Mouse (Mus musculus) testis, adult 2 months (tissue): ENCODE data around the gene Ufd1. TPM values are rescaled to one million over a fixed set of nuclear protein-coding genes. Genes with fewer than 3 reads are reported as not detected.

ENCODE experiments used
- H3K27ac ChIP-seq: fragments of 200-500 bp; 2 replicates; pipeline ENCODE4 v1.5.1; 2012; ENCODE audit warnings: low read depth, low read length; ENCODE audit not compliant: control insufficient read depth, insufficient read depth
- H3K27me3 ChIP-seq: fragments of 200-500 bp; 2 replicates; pipeline ENCODE4 v1.6.1; 2012; ENCODE audit warnings: mild to moderate bottlenecking, low read length, moderate library complexity; ENCODE audit not compliant: control insufficient read depth, insufficient read depth
- H3K36me3 ChIP-seq: fragments of 200-500 bp; 2 replicates; pipeline ENCODE4 v1.6.1; 2012; ENCODE audit warnings: mild to moderate bottlenecking, low read length; ENCODE audit not compliant: control insufficient read depth, insufficient read depth
- H3K4me1 ChIP-seq: fragments of 200-500 bp; 2 replicates; pipeline ENCODE4 v1.6.1; 2012; ENCODE audit warnings: low read length; ENCODE audit not compliant: control insufficient read depth, insufficient read depth
- H3K4me3 ChIP-seq: fragments of 200-500 bp; 2 replicates; pipeline ENCODE4 v1.5.1; 2012; ENCODE audit warnings: low read depth, mild to moderate bottlenecking, low read length, moderate library complexity, mixed read lengths; ENCODE audit not compliant: control insufficient read depth
- CTCF ChIP-seq: fragments of 200-500 bp; IDR thresholded peaks from 2 replicates; pipeline ENCODE4 v1.5.1; 2012; ENCODE audit warnings: low read depth, mild to moderate bottlenecking, inconsistent platforms, low read length, moderate library complexity; ENCODE audit not compliant: control insufficient read depth, insufficient read depth, insufficient replicate concordance
- POLR2A ChIP-seq: fragments of 200-500 bp; IDR thresholded peaks from 2 replicates; pipeline ENCODE4 v1.6.1; 2012; ENCODE audit warnings: low read depth, mild to moderate bottlenecking, inconsistent platforms, low read length, moderate library complexity; ENCODE audit not compliant: control insufficient read depth
- polyA plus RNA-seq: library from polyadenylated mRNA; depleted of rRNA; stranded (reverse); fragments of >200 nt; gene quantifications from 2 replicates; pipeline ENCODE4 v1.2.3, GENCODE M21; 2012

The Ufd1 gene
- polyA plus RNA-seq, 1 experiment, result 668 TPM

DNA sequence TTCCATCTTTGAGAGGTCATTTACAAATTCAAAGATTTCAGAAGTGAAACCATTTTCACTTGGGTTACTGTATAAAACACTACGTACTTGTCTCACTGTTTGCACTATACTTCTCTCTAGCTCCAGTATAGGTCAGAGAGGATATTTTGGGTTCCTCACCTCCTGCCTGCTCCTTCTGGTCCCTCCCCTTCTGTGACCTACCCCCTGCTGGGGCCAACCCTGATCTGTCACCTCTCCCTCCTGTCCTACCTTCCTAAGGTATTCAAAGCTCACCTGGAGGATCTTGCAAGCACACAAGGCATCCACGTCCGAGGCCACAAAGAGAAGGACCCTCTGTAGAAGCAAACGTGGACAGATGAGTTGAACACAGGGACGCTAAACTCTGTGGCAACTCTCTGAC is 547 bp upstream of the Ufd1 start:
- Histone ChIP-seq H3K27me3 (no peaks in the 10 kb centered on the region), H3K36me3 (no peaks in the 10 kb centered on the region; the same call in none of the 2 replicates), H3K4me3 (peak overlapping the region; percentile 100), H3K27ac (peak overlapping the region; percentile 97), H3K4me1 (peaks cover 5% of the 10 kb centered on the region; the same call in 1 of the 2 replicates)
- TF ChIP-seq POLR2A, result no peak
- TF ChIP-seq CTCF, result no peak

DNA sequence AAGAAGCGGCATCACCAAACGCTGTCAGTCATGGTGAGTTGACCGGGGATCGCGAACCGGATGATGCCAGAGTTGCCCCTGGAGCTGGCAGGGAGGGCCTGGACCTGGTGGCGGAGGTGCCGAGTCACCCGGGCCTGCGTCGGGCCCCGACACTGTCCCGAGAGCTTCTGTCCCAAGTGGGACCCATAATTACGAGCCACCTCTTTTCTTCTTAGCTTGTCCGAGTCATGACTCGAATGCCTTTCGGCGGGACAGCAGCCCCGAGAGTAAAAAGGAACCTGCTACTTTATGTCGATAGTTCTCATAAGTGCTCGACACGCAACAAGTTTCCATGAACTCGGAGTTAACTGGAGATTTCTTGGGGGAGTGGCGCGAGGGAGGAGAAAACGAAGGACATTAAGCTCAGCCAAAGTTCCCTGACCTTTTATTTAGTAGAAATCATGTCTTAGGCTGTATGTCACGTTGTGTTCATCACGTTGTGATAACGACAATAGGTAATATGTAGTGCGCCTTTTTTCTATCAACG is 869 bp downstream of the Ufd1 start:
- Histone ChIP-seq H3K4me3 (peak overlapping the region; percentile 100), H3K27me3 (no peaks in the 10 kb centered on the region), H3K27ac (peak overlapping the region; percentile 97), H3K4me1 (peaks cover 5% of the 10 kb centered on the region; the same call in 1 of the 2 replicates), H3K36me3 (no peaks in the 10 kb centered on the region; the same call in none of the 2 replicates)
- TF ChIP-seq POLR2A (no peak; the same call in 1 of the 2 replicates), CTCF (no peak)

DNA sequence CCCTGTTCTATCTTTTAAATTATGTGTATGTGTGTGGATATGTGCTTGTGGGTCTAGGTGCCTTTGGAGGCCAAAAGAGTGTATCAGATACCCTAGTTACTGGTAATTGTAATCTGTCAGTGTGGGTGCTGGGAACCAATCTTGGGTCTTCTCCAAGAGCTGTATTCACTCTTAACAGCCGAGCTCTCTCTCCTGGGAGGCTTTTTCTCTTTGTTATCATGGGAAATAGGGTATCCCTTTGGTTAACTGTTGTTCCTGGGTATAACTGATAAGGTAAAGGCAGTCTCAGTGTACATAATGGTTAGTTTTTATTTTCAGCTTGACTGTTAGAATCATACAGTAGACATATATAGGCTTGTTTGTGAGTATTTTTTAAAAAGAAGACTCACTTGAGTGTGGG is 10.8 kb downstream of the Ufd1 start:
- no peak for TF ChIP-seq POLR2A
- H3K36me3 ChIP-seq, result peaks cover 9% of the 10 kb centered on the region
- H3K27ac ChIP-seq, result no peak overlapping the region
- H3K4me1 ChIP-seq, result no peaks in the 10 kb centered on the region
- H3K4me3 ChIP-seq, result no peak overlapping the region
- no peaks in the 10 kb centered on the region for H3K27me3 ChIP-seq

DNA sequence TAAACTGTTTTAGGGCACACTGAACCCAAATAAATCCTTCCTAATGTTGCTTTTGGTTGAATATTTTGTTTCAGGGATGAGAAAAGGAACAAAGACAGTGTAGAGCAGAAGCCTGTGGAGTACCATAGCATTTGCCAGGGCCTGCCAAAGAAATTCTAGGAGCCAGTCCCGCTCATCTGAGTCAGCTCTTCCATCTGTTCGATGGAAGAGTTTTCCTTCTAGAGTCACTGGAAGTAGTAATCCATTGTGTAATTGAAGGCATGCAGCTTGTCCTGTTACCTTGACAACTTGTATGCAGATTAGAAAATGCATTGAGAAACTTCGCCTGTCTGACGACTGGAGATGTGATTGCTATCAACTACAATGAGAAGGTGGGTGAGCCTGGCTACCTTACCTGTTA is 11.3 kb downstream of the Ufd1 start:
- no peak overlapping the region for H3K4me3 ChIP-seq
- H3K4me1 ChIP-seq, result no peaks in the 10 kb centered on the region
- TF ChIP-seq CTCF (no peak), POLR2A (no peak)
- H3K27ac ChIP-seq, result no peak overlapping the region
- H3K36me3 ChIP-seq, result peaks cover 8% of the 10 kb centered on the region
- H3K27me3 ChIP-seq, result no peaks in the 10 kb centered on the region

DNA sequence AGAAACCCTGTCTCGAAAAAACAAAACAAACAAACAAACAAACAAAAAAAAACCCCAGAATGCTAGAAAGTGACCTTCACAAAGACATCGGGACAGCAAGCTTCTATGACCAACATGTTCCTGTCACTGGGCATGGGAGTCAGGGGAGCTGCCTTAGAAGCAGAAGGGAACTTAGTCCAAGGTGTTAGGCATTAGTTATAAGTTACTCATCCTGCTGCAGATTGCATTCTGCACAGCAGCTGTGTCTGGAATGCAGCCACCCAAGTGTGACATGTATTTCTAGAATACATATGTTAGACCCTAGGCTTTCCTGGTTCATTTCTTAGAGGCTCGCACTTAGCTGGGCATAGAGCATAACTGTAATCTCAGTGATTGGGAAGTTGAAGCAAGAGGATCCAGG is 17.1 kb downstream of the Ufd1 start:
- Histone ChIP-seq H3K36me3 (peaks cover 3% of the 10 kb centered on the region; the same call in 1 of the 2 replicates), H3K27ac (no peak overlapping the region), H3K27me3 (no peaks in the 10 kb centered on the region), H3K4me3 (no peak overlapping the region), H3K4me1 (no peaks in the 10 kb centered on the region)
- TF ChIP-seq POLR2A (no peak), CTCF (no peak)

DNA sequence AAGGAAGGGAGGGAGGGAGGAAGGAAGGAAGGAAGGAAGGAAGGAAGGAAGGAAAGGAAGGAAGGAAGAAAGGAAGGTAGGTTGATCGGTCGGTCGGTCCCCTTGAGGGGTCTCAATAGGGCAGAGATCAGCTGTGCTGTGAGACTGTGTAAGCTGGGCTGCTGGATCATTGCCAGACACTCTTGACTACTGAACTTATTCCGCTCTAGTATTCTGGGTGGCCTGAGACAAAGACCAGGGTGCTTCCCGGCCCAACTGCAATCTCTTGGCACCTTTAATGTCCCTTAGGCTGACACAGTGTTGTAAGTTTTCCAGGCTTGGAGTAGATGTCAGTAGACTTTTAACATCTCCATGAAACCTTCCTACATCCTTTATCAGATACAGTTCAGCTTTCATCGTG is 17.5 kb downstream of the Ufd1 start:
- Histone ChIP-seq H3K4me3 (no peak overlapping the region), H3K4me1 (no peaks in the 10 kb centered on the region), H3K36me3 (peaks cover 3% of the 10 kb centered on the region; the same call in 1 of the 2 replicates), H3K27ac (no peak overlapping the region), H3K27me3 (no peaks in the 10 kb centered on the region)
- no peak for TF ChIP-seq POLR2A
- no peak for TF ChIP-seq CTCF

DNA sequence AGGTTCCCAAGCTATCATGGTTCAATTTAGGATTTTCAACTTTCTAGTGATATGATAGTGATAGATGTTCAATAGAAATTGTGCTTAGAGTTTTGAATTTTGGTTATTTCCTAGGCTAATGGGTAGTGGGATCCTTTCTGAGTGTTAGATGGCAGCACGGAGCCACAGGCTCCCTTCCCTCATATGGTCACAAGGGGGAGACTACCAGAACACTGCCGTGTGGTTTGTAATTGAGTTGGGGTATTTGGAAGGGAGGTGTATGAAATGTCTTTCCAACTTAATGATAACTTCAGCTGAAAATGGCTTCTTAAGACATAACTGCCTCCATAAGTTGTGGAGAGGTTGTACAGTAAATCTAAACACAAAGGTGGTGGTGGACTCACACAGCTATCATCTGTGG is 21.9 kb downstream of the Ufd1 start:
- TF ChIP-seq POLR2A (no peak), CTCF (no peak)
- H3K36me3 ChIP-seq, result no peaks in the 10 kb centered on the region
- no peak overlapping the region for H3K27ac ChIP-seq
- no peaks in the 10 kb centered on the region for H3K4me1 ChIP-seq
- no peak overlapping the region for H3K4me3 ChIP-seq
- H3K27me3 ChIP-seq, result no peaks in the 10 kb centered on the region

DNA sequence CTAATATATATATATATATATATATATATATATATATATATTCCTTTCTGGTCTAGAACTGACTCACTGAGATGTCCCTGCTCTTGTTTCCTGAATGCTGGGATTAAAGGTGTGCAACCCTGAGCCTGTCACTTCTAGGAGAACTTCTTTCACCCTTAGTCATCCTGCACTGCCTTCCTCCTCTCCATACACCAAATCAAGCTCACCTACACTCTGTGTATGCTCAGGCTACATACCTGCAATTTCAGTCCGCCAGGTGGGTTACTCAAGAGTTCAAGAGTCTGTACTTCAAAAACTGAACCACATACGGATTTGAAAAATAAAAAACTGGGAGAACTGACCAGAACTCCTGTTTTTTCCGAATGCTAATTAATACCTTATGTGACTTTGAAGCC is 24.5 kb downstream of the Ufd1 start:
- H3K4me3 ChIP-seq, result peak overlapping the region; percentile 77
- no peaks in the 10 kb centered on the region for H3K27me3 ChIP-seq
- H3K36me3 ChIP-seq, result no peaks in the 10 kb centered on the region
- TF ChIP-seq CTCF (no peak), POLR2A (no peak)
- H3K27ac ChIP-seq, result no peak overlapping the region
- no peaks in the 10 kb centered on the region for H3K4me1 ChIP-seq
